Mouse (Mus musculus) liver, embryonic 12.5 days (tissue): ENCODE data around the gene Slc50a1. TPM values are rescaled to one million over a fixed set of nuclear protein-coding genes. Genes with fewer than 3 reads are reported as not detected.
A peak's percentile ranks its signal among the peaks of the same experiment; 100 is the strongest.

ENCODE experiments used
- ATAC-seq: fragments of 200-750 bp; cut with Nextera tagmentation; 2 replicates; pipeline ENCODE4 v1.8.0; 2017; ENCODE audit warnings: moderate number of reproducible peaks, mild to moderate bottlenecking, moderate library complexity
- H3K27ac ChIP-seq: fragments of 300-500 bp; sonication (generic); 2 replicates; pipeline ENCODE4 v1.5.1; 2016; ENCODE audit warnings: mild to moderate bottlenecking
- H3K27me3 ChIP-seq: fragments of 300-500 bp; sonication (generic); replicated peaks from 2 replicates; pipeline ENCODE4 v1.6.1; 2016; ENCODE audit warnings: mild to moderate bottlenecking, moderate library complexity
- H3K36me3 ChIP-seq: fragments of 300-500 bp; sonication (generic); 2 replicates; pipeline ENCODE4 v1.6.1; 2016; ENCODE audit warnings: mild to moderate bottlenecking, moderate library complexity
- H3K4me1 ChIP-seq: fragments of 300-500 bp; sonication (generic); 2 replicates; pipeline ENCODE4 v1.6.1; 2016
- H3K4me2 ChIP-seq: fragments of 300-500 bp; sonication (generic); 2 replicates; pipeline ENCODE4 v1.6.1; 2016; ENCODE audit warnings: mild to moderate bottlenecking, moderate library complexity
- H3K4me3 ChIP-seq: fragments of 300-500 bp; sonication (generic); 2 replicates; pipeline ENCODE4 v1.5.1; 2016; ENCODE audit warnings: mild to moderate bottlenecking, moderate library complexity
- H3K9ac ChIP-seq: fragments of 300-500 bp; sonication (generic); 2 replicates; pipeline ENCODE4 v1.6.1; 2016; ENCODE audit warnings: mild to moderate bottlenecking, moderate library complexity
- H3K9me3 ChIP-seq: fragments of 300-500 bp; sonication (generic); replicated peaks from 2 replicates; pipeline ENCODE4 v1.6.1; 2016; ENCODE audit warnings: mild to moderate bottlenecking, moderate library complexity
- WGBS: fragments of 180-500 bp; shearing (Covaris S2); methylation state at CpG from one replicate; pipeline ENCODE4 v1.1.7; 2016; ENCODE audit not compliant: insufficient replicate concordance; 5-methylcytosine and 5-hydroxymethylcytosine counted together
- polyA plus RNA-seq: library from polyadenylated mRNA; unstranded; fragments of >200 nt; fragmentation: Nextera tagmentation; extraction: Ambion mirVana; gene quantifications from 2 replicates; pipeline ENCODE4 v1.2.1, GENCODE M21; 2016

Gene Slc50a1
- polyA plus RNA-seq, 1 experiment from 2014 or later, result 21.6 TPM

- H3K9ac ChIP-seq, result 0 out of 2 replicates have a peak overlapping the region, but pooled peaks have one; percentile 45
- H3K4me2 ChIP-seq, result peak overlapping the region; percentile 69
- WGBS, result 8% methylated on average over 8 of the region's 8 CpGs
- H3K9me3 ChIP-seq, result no peaks in the 10 kb centered on the region
- H3K27me3 ChIP-seq, result peaks cover 83% of the 10 kb centered on the region
- ATAC-seq, result no peak
- peaks cover 49% of the 10 kb centered on the region for H3K4me1 ChIP-seq
- H3K36me3 ChIP-seq, result no peaks in the 10 kb centered on the region
- peak overlapping the region; percentile 50 for H3K4me3 ChIP-seq
- H3K27ac ChIP-seq, result 0 out of 2 replicates have a peak overlapping the region, but pooled peaks have one; percentile 8
Measured at GRCm38 (mm10) chr3:89278643-89279042, 8.3 kb upstream of the Slc50a1 start.

GRCm38 (mm10) chr3:89278107-89278506, 7.7 kb upstream of the Slc50a1 start:
- WGBS, result 55% methylated on average over 7 of the region's 7 CpGs
- ATAC-seq, result no peak
- H3K9me3 ChIP-seq, result no peaks in the 10 kb centered on the region
- no peak overlapping the region for H3K9ac ChIP-seq
- H3K4me2 ChIP-seq, result peak overlapping the region; percentile 69
- H3K27ac ChIP-seq, result 0 out of 2 replicates have a peak overlapping the region, but pooled peaks have one; percentile 8
- peak overlapping the region; percentile 50 for H3K4me3 ChIP-seq
- H3K4me1 ChIP-seq, result peaks cover 49% of the 10 kb centered on the region
- no peaks in the 10 kb centered on the region for H3K36me3 ChIP-seq
- peaks cover 82% of the 10 kb centered on the region for H3K27me3 ChIP-seq

GRCm38 (mm10) chr3:89277281-89278021, 7.1 kb upstream of the Slc50a1 start:
- Histone ChIP-seq H3K27me3 (peaks cover 80% of the 10 kb centered on the region), H3K4me3 (peak overlapping the region; percentile 11; the same call in 1 of the 2 replicates)
- no peak for ATAC-seq

GRCm38 (mm10) chr3:89276061-89276460, 5.7 kb upstream of the Slc50a1 start:
- 85% methylated on average over 13 of the region's 13 CpGs for WGBS
- Histone ChIP-seq H3K4me3 (no peak overlapping the region), H3K9me3 (no peaks in the 10 kb centered on the region), H3K27ac (no peak overlapping the region), H3K4me1 (peaks cover 42% of the 10 kb centered on the region), H3K36me3 (no peaks in the 10 kb centered on the region), H3K4me2 (no peak overlapping the region), H3K9ac (no peak overlapping the region), H3K27me3 (peaks cover 75% of the 10 kb centered on the region)
- ATAC-seq, result no peak

More at GRCm38 (mm10) chr3:89277281-89278021, 7.1 kb upstream of the Slc50a1 start:
- H3K4me2 ChIP-seq, result peak overlapping the region; percentile 69
- H3K4me1 ChIP-seq, result peaks cover 49% of the 10 kb centered on the region
- H3K27ac ChIP-seq, result no peak overlapping the region
- no peak overlapping the region for H3K9ac ChIP-seq
- WGBS, result 46% methylated on average over 14 of the region's 14 CpGs
- no peaks in the 10 kb centered on the region for H3K9me3 ChIP-seq
- H3K36me3 ChIP-seq, result no peaks in the 10 kb centered on the region

GRCm38 (mm10) chr3:89271760-89272159, 1.4 kb upstream of the Slc50a1 start:
- WGBS, result 67% methylated on average over 6 of the region's 6 CpGs
- peaks cover 38% of the 10 kb centered on the region for H3K4me1 ChIP-seq
- no peak overlapping the region for H3K27ac ChIP-seq
- H3K9ac ChIP-seq, result no peak overlapping the region
- no peak overlapping the region for H3K4me3 ChIP-seq
- H3K4me2 ChIP-seq, result no peak overlapping the region
- ATAC-seq, result no peak
- peaks cover 5% of the 10 kb centered on the region; the same call in 1 of the 2 replicates for H3K36me3 ChIP-seq
- H3K9me3 ChIP-seq, result no peaks in the 10 kb centered on the region
- H3K27me3 ChIP-seq, result peaks cover 35% of the 10 kb centered on the region

GRCm38 (mm10) chr3:89270891-89271290, 521 bp upstream of the Slc50a1 start:
- Histone ChIP-seq H3K4me1 (peaks cover 43% of the 10 kb centered on the region), H3K9ac (peak overlapping the region; percentile 73; the same call in 1 of the 2 replicates), H3K27ac (no peak overlapping the region), H3K4me2 (peak overlapping the region; percentile 83), H3K4me3 (no peak overlapping the region), H3K9me3 (no peaks in the 10 kb centered on the region), H3K36me3 (peaks cover 5% of the 10 kb centered on the region; the same call in 1 of the 2 replicates), H3K27me3 (peaks cover 26% of the 10 kb centered on the region)
- WGBS, result 74% methylated on average over 6 of the region's 6 CpGs
- no peak for ATAC-seq

- H3K36me3 ChIP-seq, result peaks cover 5% of the 10 kb centered on the region; the same call in 1 of the 2 replicates
- no peak overlapping the region for H3K9ac ChIP-seq
- H3K4me2 ChIP-seq, result peak overlapping the region; percentile 83; the same call in 1 of the 2 replicates
- WGBS, result 73% methylated on average over 8 of the region's 8 CpGs
- H3K27ac ChIP-seq, result no peak overlapping the region
- H3K4me1 ChIP-seq, result peaks cover 45% of the 10 kb centered on the region
- no peak for ATAC-seq
- H3K9me3 ChIP-seq, result no peaks in the 10 kb centered on the region
- peaks cover 15% of the 10 kb centered on the region for H3K27me3 ChIP-seq
- H3K4me3 ChIP-seq, result no peak overlapping the region
Measured at GRCm38 (mm10) chr3:89268916-89269315, 1.5 kb downstream of the Slc50a1 start.

- H3K36me3 ChIP-seq, result peaks cover 5% of the 10 kb centered on the region; the same call in 1 of the 2 replicates
- H3K9me3 ChIP-seq, result no peaks in the 10 kb centered on the region
- peak; percentile 87 for ATAC-seq
- 0 out of 2 replicates have a peak, but pooled peaks cover 7% of the 10 kb centered on the region for H3K27me3 ChIP-seq
- H3K27ac ChIP-seq, result peak overlapping the region; percentile 59
- peak overlapping the region; percentile 78 for H3K4me2 ChIP-seq
- H3K4me1 ChIP-seq, result peaks cover 51% of the 10 kb centered on the region
- WGBS, result 0% methylated on average over 20 of the region's 20 CpGs
- peak overlapping the region; percentile 71 for H3K4me3 ChIP-seq
- H3K9ac ChIP-seq, result peak overlapping the region; percentile 79
Measured at GRCm38 (mm10) chr3:89266439-89266893, 3.9 kb downstream of the Slc50a1 start.

- Histone ChIP-seq H3K36me3 (no peaks in the 10 kb centered on the region), H3K27ac (no peak overlapping the region), H3K9me3 (no peaks in the 10 kb centered on the region), H3K4me3 (no peak overlapping the region), H3K9ac (no peak overlapping the region), H3K4me1 (peaks cover 19% of the 10 kb centered on the region), H3K27me3 (peaks cover 31% of the 10 kb centered on the region), H3K4me2 (no peak overlapping the region)
- ATAC-seq, result no peak
- 51% methylated on average over 10 of the region's 10 CpGs for WGBS
Measured at GRCm38 (mm10) chr3:89262417-89262816, 8.0 kb downstream of the Slc50a1 start.

- no peak overlapping the region for H3K27ac ChIP-seq
- H3K4me1 ChIP-seq, result peaks cover 8% of the 10 kb centered on the region; the same call in 1 of the 2 replicates
- no peaks in the 10 kb centered on the region for H3K9me3 ChIP-seq
- H3K4me2 ChIP-seq, result no peak overlapping the region
- no peak overlapping the region for H3K4me3 ChIP-seq
- WGBS, result 62% methylated on average over 3 of the region's 3 CpGs
- H3K27me3 ChIP-seq, result peaks cover 47% of the 10 kb centered on the region
- no peaks in the 10 kb centered on the region for H3K36me3 ChIP-seq
- H3K9ac ChIP-seq, result no peak overlapping the region
- ATAC-seq, result no peak
Measured at GRCm38 (mm10) chr3:89260211-89260610, 10.2 kb downstream of the Slc50a1 start.

GRCm38 (mm10) chr3:89259076-89259475, 11.3 kb downstream of the Slc50a1 start, which contains the start of gene Dpm3:
Gene Dpm3 (plus strand): TSS chr3:89259358.
- Histone ChIP-seq H3K9ac (no peak within 1 kb of the TSS), H3K27ac (no peak within 1 kb of the TSS), H3K9me3 (no peaks in the 10 kb centered on the region), H3K4me1 (peaks cover 11% of the 10 kb centered on the region; the same call in 1 of the 2 replicates), H3K36me3 (no peaks in the 10 kb centered on the region), H3K27me3 (peaks cover 47% of the 10 kb centered on the region), H3K4me3 (no peak within 1 kb of the TSS), H3K4me2 (no peak within 1 kb of the TSS)
- no peak for ATAC-seq
- 45% methylated on average over 7 of the region's 7 CpGs for WGBS

- peaks cover 11% of the 10 kb centered on the region for H3K4me1 ChIP-seq
- no peak for ATAC-seq
- H3K9me3 ChIP-seq, result no peaks in the 10 kb centered on the region
- no peak overlapping the region for H3K4me3 ChIP-seq
- H3K9ac ChIP-seq, result no peak overlapping the region
- H3K27ac ChIP-seq, result no peak overlapping the region
- no peaks in the 10 kb centered on the region for H3K36me3 ChIP-seq
- H3K4me2 ChIP-seq, result no peak overlapping the region
- peaks cover 75% of the 10 kb centered on the region for H3K27me3 ChIP-seq
- WGBS, result 50% methylated on average over 5 of the region's 5 CpGs
Measured at GRCm38 (mm10) chr3:89256177-89256576, 14.2 kb downstream of the Slc50a1 start.
